Mouse (Mus musculus): ENCODE measurements around the gene Vmn1r163.
"Not testable (repeated sequence)": the region's sequence is repeated elsewhere in the genome, so short reads cannot be mapped to it uniquely, and the experiment has no call there.

The Vmn1r163 gene

DNA sequence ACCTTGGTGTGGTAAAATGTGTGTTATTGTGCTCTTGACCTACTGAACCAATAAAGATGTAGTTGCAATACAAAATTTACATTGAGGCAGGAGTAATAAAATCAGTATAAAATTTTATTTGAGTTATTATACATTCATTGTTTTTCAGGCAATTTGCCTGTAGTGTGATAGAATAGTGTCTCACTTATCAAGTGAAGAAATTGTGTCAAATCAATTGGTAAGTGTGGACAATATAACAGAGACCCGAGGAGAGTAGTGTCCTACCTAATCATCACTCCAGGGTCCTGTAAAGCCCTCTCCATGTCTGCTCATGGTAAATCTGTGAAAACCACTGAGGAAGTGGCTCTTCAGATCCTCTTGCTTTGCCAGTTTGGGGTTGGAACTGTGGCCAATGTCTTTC is at the start of gene Vmn1r163:
TSS of gene Vmn1r163 (plus strand) at position 301 of the 400 bp plus-strand sequence.
- DNase-seq (ENCODE audit: low spot score in 2 of 2), result not testable (repeated sequence)

DNA sequence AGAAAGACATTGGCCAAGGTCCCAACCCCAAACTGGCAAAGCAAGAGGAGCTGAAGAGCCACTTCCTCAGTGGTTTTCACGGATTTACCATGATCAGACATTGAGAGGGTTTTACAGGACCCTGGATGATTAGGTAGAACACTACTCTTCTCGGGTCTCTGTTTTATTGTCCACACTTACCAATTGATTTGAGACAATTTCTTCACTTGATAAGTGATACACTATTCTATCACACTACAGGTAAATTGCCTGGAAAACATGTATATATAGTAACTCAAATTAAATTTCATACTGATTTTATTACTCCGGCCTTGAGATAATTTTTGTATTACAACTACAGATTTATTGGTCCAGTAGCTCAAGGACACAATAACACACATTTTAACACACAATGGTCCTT is 35.5 kb upstream of the Vmn1r163 start, which contains the start of gene Gm4216:
TSS of gene Gm4216 (minus strand) at position 101 of the 400 bp plus-strand sequence.
- DNase-seq (ENCODE audit: low spot score in 2 of 2), result not testable (repeated sequence)

DNA sequence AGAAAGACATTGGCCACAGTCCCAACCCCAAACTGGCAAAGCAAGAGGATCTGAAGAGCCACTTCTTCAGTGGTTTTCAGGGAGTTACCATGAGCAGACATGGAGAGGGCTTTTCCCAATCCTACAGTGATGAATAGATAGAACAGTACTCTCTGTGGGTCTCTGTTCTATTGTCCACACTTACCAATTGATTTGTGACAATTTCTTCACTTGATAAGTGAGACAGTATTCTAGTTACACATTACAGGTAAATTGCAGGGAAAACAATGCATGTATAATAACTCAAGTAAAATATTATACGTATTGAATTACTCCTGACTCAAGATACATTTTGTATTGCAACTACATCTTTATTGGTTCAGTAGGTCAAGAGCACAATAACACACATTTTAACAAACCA is 12.0 kb downstream of the Vmn1r163 start, which contains the start of gene Gm8720:
TSS of gene Gm8720 (minus strand) at position 101 of the 400 bp plus-strand sequence.
- not testable (repeated sequence) for DNase-seq (ENCODE audit: low spot score in 2 of 2)

All from natural killer cell, adult 2 months (primary cell).